Mouse (Mus musculus) heart, embryonic 12.5 days (tissue): ENCODE results near the gene Becn1. TPM values are rescaled to one million over a fixed set of nuclear protein-coding genes. Genes with fewer than 3 reads are reported as not detected.

Source experiments
- ATAC-seq: fragments of 200-750 bp; cut with Nextera tagmentation; 2 replicates; pipeline ENCODE4 v1.8.0; 2017; ENCODE audit warnings: moderate TSS enrichment, moderate library complexity; ENCODE audit not compliant: insufficient number of reproducible peaks, low FRiP score
- H3K27ac ChIP-seq: fragments of 300-500 bp; sonication (generic); 2 replicates; pipeline ENCODE4 v1.5.1; 2016; ENCODE audit warnings: mild to moderate bottlenecking, moderate library complexity; ENCODE audit not compliant: poor library complexity, severe bottlenecking
- H3K27me3 ChIP-seq: fragments of 300-500 bp; sonication (generic); replicated peaks from 2 replicates; pipeline ENCODE4 v1.6.1; 2016; ENCODE audit warnings: mild to moderate bottlenecking, moderate library complexity
- H3K36me3 ChIP-seq: fragments of 300-500 bp; sonication (generic); 2 replicates; pipeline ENCODE4 v1.6.1; 2016; ENCODE audit warnings: mild to moderate bottlenecking, moderate library complexity
- H3K4me1 ChIP-seq: fragments of 300-500 bp; sonication (generic); replicated peaks from 2 replicates; pipeline ENCODE4 v1.6.1; 2016; ENCODE audit warnings: mild to moderate bottlenecking
- H3K4me2 ChIP-seq: fragments of 300-500 bp; sonication (generic); 2 replicates; pipeline ENCODE4 v1.6.1; 2016; ENCODE audit warnings: mild to moderate bottlenecking, moderate library complexity
- H3K4me3 ChIP-seq: fragments of 300-500 bp; sonication (generic); 2 replicates; pipeline ENCODE4 v1.5.1; 2016; ENCODE audit warnings: mild to moderate bottlenecking
- H3K9ac ChIP-seq: fragments of 300-500 bp; sonication (generic); 2 replicates; pipeline ENCODE4 v1.6.1; 2016; ENCODE audit warnings: mild to moderate bottlenecking, moderate library complexity
- H3K9me3 ChIP-seq: fragments of 300-500 bp; sonication (generic); replicated peaks from 2 replicates; pipeline ENCODE4 v1.6.1; 2016; ENCODE audit warnings: mild to moderate bottlenecking, moderate library complexity
- WGBS: fragments of 180-500 bp; shearing (Covaris S2); methylation state at CpG from one replicate; pipeline ENCODE4 v1.1.7; 2016; 5-methylcytosine and 5-hydroxymethylcytosine counted together
- polyA plus RNA-seq: library from polyadenylated mRNA; unstranded; fragments of >200 nt; fragmentation: Nextera tagmentation; extraction: Ambion mirVana; gene quantifications from 2 replicates; pipeline ENCODE4 v1.2.1, GENCODE M21; 2016

Gene Becn1
- polyA plus RNA-seq, 1 experiment from 2014 or later = 141 TPM

DNA sequence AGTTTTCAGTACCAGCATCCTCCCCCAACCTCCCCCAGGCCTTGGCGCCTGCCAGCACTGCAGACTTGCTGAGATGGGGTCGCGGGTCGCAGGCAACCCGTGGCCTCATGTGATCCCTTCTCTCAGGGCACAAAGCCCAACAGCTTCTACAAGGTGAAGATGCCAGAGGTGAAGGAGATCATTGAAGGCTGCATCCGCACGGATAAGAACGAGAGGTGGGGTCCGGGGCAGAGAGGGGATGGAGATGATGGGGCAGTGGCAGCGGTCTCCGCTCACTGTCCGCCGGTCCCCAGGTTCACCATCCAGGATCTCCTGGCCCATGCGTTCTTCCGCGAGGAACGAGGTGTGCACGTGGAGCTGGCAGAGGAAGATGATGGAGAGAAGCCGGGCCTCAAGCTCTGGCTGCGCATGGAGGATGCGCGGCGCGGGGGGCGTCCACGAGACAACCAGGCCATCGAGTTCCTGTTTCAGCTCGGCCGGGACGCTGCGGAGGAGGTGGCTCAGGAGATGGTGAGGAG, 37.1 kb downstream of the Becn1 start:
- H3K4me1 ChIP-seq = peaks cover 58% of the 10 kb centered on the region
- no peak for ATAC-seq

DNA sequence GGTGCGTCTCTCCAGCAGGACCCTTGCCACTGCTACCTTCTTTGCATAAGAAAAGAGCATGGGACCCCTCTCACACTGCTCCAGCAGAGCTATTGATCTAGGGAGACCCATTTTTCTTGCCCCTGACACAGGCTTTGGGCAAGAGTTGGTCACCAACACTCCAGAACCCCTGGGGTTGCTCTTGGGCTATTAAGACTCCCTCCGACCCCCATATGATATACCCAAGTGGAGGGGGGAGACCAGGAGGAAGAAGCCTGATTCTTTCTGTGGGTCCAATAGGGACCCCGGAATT, 38.2 kb downstream of the Becn1 start:
- Histone ChIP-seq H3K4me1 (peaks cover 58% of the 10 kb centered on the region), H3K36me3 (peaks cover 6% of the 10 kb centered on the region; the same call in 1 of the 2 replicates), H3K27me3 (peaks cover 46% of the 10 kb centered on the region), H3K4me2 (peak overlapping the region; percentile 87), H3K9me3 (no peaks in the 10 kb centered on the region), H3K27ac (no peak overlapping the region), H3K9ac (0 out of 2 replicates have a peak overlapping the region, but pooled peaks have one; percentile 8), H3K4me3 (peak overlapping the region; percentile 64; the same call in 1 of the 2 replicates)
- WGBS = 40% methylated on average over 3 of the region's 3 CpGs
- ATAC-seq = no peak

More for the DNA sequence above, 37.1 kb downstream of the Becn1 start:
- Histone ChIP-seq H3K9me3 (no peaks in the 10 kb centered on the region), H3K27me3 (peaks cover 46% of the 10 kb centered on the region), H3K4me2 (peak overlapping the region; percentile 64), H3K27ac (no peak overlapping the region), H3K4me3 (peak overlapping the region; percentile 35), H3K36me3 (peaks cover 6% of the 10 kb centered on the region; the same call in 1 of the 2 replicates), H3K9ac (peak overlapping the region; percentile 38)
- 12% methylated on average over 31 of the region's 31 CpGs for WGBS

DNA sequence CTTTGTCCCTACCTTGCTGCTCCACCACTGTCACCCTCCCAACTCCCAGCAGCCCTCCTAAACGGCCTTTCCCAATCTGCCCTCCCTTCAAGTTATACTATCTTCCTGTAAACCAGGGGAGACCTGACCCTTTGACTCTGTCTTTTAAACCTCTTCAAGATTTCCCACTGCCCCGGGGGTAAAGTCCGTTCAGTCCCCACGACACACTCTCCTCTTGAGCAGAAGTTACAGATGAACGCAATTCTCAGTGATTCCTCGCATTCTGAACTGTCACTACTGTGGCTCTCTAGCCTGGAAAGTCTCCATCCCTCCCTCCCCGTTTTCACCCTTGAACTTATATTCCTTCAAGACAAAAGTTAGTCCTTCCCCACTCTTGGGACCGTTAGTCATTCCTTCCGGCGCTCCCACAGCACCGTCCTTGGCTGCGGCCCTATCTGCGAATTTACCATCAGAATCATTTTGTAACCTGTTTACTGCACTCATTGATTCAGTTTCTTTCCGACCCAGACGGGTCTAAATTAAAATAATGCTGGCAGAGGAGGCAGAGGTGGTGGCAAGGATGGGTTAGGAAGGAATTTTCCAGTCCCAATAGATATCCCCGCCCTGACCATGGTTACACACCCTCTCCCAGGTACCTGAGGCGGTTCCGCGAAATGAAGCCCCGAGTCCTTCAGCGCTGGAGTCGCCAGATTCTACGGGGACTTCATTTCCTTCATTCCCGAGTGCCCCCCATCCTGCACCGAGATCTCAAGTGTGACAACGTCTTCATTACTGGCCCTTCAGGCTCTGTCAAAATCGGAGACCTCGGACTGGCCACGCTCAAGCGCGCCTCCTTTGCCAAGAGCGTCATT, 38.7 kb downstream of the Becn1 start:
- H3K4me3 ChIP-seq = peak overlapping the region; percentile 64
- no peak for ATAC-seq
- H3K4me2 ChIP-seq = peak overlapping the region; percentile 87
- H3K36me3 ChIP-seq = peaks cover 2% of the 10 kb centered on the region; the same call in 1 of the 2 replicates
- no peak overlapping the region for H3K27ac ChIP-seq
- peaks cover 42% of the 10 kb centered on the region for H3K27me3 ChIP-seq
- H3K4me1 ChIP-seq = peaks cover 62% of the 10 kb centered on the region
- WGBS = 12% methylated on average over 32 of the region's 32 CpGs
- H3K9ac ChIP-seq = peak overlapping the region; percentile 42; the same call in 1 of the 2 replicates
- no peaks in the 10 kb centered on the region for H3K9me3 ChIP-seq

- Histone ChIP-seq H3K9me3 (no peaks in the 10 kb centered on the region), H3K27ac (no peak overlapping the region), H3K36me3 (peaks cover 8% of the 10 kb centered on the region), H3K4me1 (peaks cover 69% of the 10 kb centered on the region), H3K27me3 (peaks cover 38% of the 10 kb centered on the region), H3K4me2 (peak overlapping the region; percentile 87), H3K9ac (peak overlapping the region; percentile 89), H3K4me3 (peak overlapping the region; percentile 64)
- ATAC-seq = no peak
- 4% methylated on average over 24 of the region's 24 CpGs for WGBS
These were observed 39.7 kb downstream of the Becn1 start for GRCm38 (mm10) chr11:101262272-101262967.

DNA sequence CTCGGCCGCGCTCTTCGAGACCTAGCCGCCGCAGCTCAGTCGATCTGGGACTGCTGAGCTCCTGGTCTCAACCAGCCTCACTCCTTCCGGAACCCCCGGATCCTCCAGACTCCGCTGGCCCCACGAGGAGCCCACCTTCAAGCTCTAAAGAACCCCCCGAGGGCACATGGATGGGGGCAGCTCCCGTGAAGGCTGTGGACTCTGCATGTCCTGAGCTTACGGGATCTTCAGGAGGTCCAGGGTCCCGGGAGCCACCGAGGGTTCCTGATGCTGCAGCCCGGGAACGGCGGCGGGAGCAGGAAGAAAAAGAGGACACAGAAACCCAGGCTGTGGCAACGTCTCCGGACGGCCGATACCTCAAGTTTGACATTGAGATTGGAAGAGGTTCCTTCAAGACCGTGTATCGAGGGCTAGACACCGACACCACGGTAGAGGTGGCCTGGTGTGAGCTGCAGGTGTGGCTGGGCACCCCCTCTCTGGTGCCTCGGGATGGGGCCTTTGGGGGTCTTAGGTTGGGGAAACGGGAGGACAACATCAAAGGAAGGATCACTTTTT, 41.2 kb downstream of the Becn1 start:
- peak overlapping the region; percentile 88 for H3K27ac ChIP-seq
- WGBS = under 1% methylated on average over 30 of the region's 30 CpGs
- H3K4me1 ChIP-seq = peaks cover 77% of the 10 kb centered on the region
- H3K27me3 ChIP-seq = peaks cover 30% of the 10 kb centered on the region
- peaks cover 17% of the 10 kb centered on the region for H3K36me3 ChIP-seq
- peak overlapping the region; percentile 89 for H3K9ac ChIP-seq
- no peaks in the 10 kb centered on the region for H3K9me3 ChIP-seq
- peak overlapping the region; percentile 64 for H3K4me3 ChIP-seq
- no peak for ATAC-seq
- peak overlapping the region; percentile 87 for H3K4me2 ChIP-seq

DNA sequence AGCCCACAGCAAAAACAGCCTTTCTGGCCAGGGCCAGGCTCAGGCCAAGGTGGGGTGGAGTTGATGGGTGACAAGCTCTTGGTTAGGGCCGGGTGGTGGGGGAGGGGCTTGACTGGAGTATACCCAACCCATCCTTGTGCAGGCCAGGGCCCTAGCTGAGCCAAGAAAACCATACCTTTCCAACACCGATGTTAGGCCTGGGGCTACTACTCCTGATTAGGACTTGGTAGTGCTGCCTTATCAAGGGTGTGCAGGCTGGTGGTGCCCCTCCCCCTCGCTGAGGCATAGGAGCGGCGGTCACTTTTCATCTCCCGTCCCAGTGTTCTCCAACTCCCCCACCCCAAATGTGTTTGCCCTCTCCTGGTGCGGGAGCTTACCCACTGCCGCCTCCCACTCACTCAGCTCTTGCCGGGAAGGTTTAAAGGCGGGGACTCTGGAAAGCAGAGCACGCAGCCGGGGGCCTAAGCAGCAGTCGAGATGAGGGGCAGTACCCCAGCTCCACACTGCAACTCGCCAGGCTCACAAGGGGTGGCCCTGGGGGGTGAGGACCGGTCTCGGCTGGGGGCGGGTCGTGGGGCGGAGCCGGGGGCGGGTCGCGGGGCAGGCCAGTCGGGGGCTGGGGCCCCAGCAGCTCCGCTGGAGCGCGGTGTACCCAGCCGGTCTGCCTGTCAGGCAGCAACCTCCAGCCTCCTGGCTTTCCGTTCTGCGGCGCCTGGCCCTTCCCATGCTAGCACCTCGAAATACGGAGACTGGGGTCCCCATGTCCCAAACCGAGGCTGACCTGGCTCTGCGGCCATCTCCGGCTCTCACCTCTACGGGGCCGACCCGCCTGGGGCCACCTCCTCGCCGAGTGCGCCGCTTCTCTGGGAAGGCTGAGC, 41.9 kb downstream of the Becn1 start, which contains the start of gene Wnk4:
TSS of gene Wnk4 (plus strand) at position 620 of the 878 bp plus-strand sequence.
- peak within 1 kb of the TSS; percentile 88 for H3K27ac ChIP-seq
- H3K9ac ChIP-seq = peak within 1 kb of the TSS; percentile 89
- peak; percentile 90 for ATAC-seq
- peak within 1 kb of the TSS; percentile 64 for H3K4me3 ChIP-seq
- H3K4me2 ChIP-seq = peak within 1 kb of the TSS; percentile 87
- H3K9me3 ChIP-seq = no peaks in the 10 kb centered on the region
- H3K27me3 ChIP-seq = peaks cover 29% of the 10 kb centered on the region
- peaks cover 18% of the 10 kb centered on the region for H3K36me3 ChIP-seq
- WGBS = under 1% methylated on average over 43 of the region's 43 CpGs
- peaks cover 81% of the 10 kb centered on the region for H3K4me1 ChIP-seq

GRCm38 (mm10) chr11:101259261-101259712, 42.8 kb downstream of the Becn1 start:
- ATAC-seq = peak; percentile 7; the same call in 1 of the 2 replicates

GRCm38 (mm10) chr11:101255826-101256775, 46.0 kb downstream of the Becn1 start:
- no peaks in the 10 kb centered on the region for H3K9me3 ChIP-seq
- H3K27ac ChIP-seq = peak overlapping the region; percentile 79
- peaks cover 60% of the 10 kb centered on the region for H3K4me1 ChIP-seq
- H3K9ac ChIP-seq = no peak overlapping the region
- H3K36me3 ChIP-seq = peaks cover 18% of the 10 kb centered on the region
- no peaks in the 10 kb centered on the region for H3K27me3 ChIP-seq
- WGBS = 62% methylated on average over 13 of the region's 13 CpGs
- H3K4me3 ChIP-seq = no peak overlapping the region
- ATAC-seq = no peak
- no peak overlapping the region for H3K4me2 ChIP-seq

More at GRCm38 (mm10) chr11:101259261-101259712, 42.8 kb downstream of the Becn1 start:
- H3K36me3 ChIP-seq = peaks cover 18% of the 10 kb centered on the region
- H3K4me2 ChIP-seq = peak overlapping the region; percentile 87
- H3K27me3 ChIP-seq = peaks cover 23% of the 10 kb centered on the region
- WGBS = 32% methylated on average over 6 of the region's 6 CpGs
- H3K4me1 ChIP-seq = peaks cover 78% of the 10 kb centered on the region
- no peaks in the 10 kb centered on the region for H3K9me3 ChIP-seq
- H3K9ac ChIP-seq = peak overlapping the region; percentile 89
- H3K4me3 ChIP-seq = peak overlapping the region; percentile 64
- H3K27ac ChIP-seq = peak overlapping the region; percentile 88

- Histone ChIP-seq H3K4me2 (peak within 1 kb of the TSS; percentile 94), H3K4me1 (peaks cover 42% of the 10 kb centered on the region), H3K27me3 (no peaks in the 10 kb centered on the region), H3K27ac (peak within 1 kb of the TSS; percentile 94), H3K36me3 (peaks cover 18% of the 10 kb centered on the region), H3K9me3 (no peaks in the 10 kb centered on the region), H3K4me3 (peak within 1 kb of the TSS; percentile 97), H3K9ac (peak within 1 kb of the TSS; percentile 97)
- ATAC-seq = peak; percentile 82
- under 1% methylated on average over 40 of the region's 40 CpGs for WGBS
These were observed 48.3 kb downstream of the Becn1 start, which contains the start of gene Vps25 for GRCm38 (mm10) chr11:101253613-101254389. TSS of gene Vps25 (plus strand) at chr11:101253707.
